Mouse (Mus musculus): ENCODE results near the gene Pde12. TPM values are rescaled to one million over a fixed set of nuclear protein-coding genes. Genes with fewer than 3 reads are reported as not detected.

Pde12 gene
- polyA plus RNA-seq, 1 experiment from 2014 or later = 8.4 TPM

- Histone ChIP-seq H3K9ac (peak overlapping the region; percentile 97), H3K9me3 (replicated peaks) (no peaks in the 10 kb centered on the region), H3K4me1 (replicated peaks) (peaks cover 49% of the 10 kb centered on the region), H3K36me3 (peaks cover 3% of the 10 kb centered on the region), H3K4me3 (replicated peaks) (peak overlapping the region; percentile 93), H3K27ac (no peak overlapping the region), H3K4me2 (peak overlapping the region; percentile 86), H3K27me3 (no peaks in the 10 kb centered on the region)
- 54% methylated on average over 2 of the region's 2 CpGs for WGBS (ENCODE audit: insufficient replicate concordance)
- DNase-seq = no peak
- ATAC-seq (ENCODE audit: low read depth) = no peak
Measured at GRCm38 (mm10) chr14:26639961-26640360, 29.7 kb downstream of the Pde12 start.

GRCm38 (mm10) chr14:26639251-26639650 is 30.4 kb downstream of the Pde12 start:
- Histone ChIP-seq H3K27me3 (no peaks in the 10 kb centered on the region), H3K9ac (peak overlapping the region; percentile 97), H3K27ac (peak overlapping the region; percentile 35; the same call in 1 of the 2 replicates), H3K4me3 (replicated peaks) (peak overlapping the region; percentile 93), H3K4me2 (peak overlapping the region; percentile 86), H3K4me1 (replicated peaks) (peaks cover 47% of the 10 kb centered on the region), H3K9me3 (replicated peaks) (no peaks in the 10 kb centered on the region), H3K36me3 (peaks cover 3% of the 10 kb centered on the region)
- 9% methylated on average over 11 of the region's 11 CpGs for WGBS (ENCODE audit: insufficient replicate concordance)
- DNase-seq (no peak), ATAC-seq (ENCODE audit: low read depth) (no peak)

- peak overlapping the region; percentile 86 for H3K4me2 ChIP-seq
- WGBS (ENCODE audit: insufficient replicate concordance) = 0% methylated on average over 16 of the region's 16 CpGs
- H3K9ac ChIP-seq = peak overlapping the region; percentile 97
- ATAC-seq (ENCODE audit: low read depth) = no peak
- peaks cover 46% of the 10 kb centered on the region for H3K4me1 ChIP-seq (replicated peaks)
- H3K27ac ChIP-seq = peak overlapping the region; percentile 96
- DNase-seq = peak; percentile 56
- H3K27me3 ChIP-seq = no peaks in the 10 kb centered on the region
- H3K9me3 ChIP-seq (replicated peaks) = no peaks in the 10 kb centered on the region
- H3K4me3 ChIP-seq (replicated peaks) = peak overlapping the region; percentile 93
- H3K36me3 ChIP-seq = peaks cover 3% of the 10 kb centered on the region
Measured at GRCm38 (mm10) chr14:26638708-26639084, 31.0 kb downstream of the Pde12 start.

DNA sequence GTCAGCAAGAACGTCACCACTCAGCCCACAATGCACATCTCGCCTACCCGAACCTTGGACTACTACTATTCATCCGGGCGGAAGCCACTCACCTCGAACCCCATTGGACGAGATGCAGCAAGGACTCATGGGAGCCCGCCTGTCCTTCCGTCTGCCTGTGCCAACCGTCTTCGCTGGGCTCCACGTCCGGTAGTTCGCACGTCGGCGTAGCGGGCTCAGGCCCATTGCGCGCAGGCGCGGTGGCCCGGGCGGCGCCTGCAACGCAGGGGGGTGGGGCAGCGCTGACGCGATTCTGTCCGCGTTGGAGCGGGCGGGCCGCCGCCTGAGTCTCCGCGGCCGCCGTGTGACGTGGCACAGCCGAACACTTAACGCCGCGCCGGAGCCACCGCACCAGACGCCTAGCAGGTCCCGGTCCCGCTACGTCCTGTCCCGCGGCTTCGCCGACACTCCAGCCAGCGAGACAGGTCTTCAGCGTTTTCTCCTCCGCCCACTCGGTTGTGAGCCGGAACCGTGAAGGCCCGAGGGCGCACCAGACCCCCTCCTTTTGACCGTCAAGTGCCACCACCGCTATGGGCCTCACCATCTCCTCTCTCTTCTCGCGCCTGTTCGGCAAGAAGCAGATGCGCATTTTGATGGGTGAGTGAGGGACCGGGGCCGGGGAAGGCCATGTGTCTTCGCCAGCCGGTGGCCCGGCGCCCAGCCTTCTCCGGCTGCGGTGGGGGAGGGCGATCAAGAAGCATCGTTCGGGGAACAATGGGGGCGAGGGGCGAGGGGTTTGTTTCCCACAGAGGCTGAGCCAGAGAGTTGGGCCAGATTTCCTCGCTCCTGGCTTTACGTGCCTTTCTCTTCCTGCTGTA is 31.6 kb downstream of the Pde12 start, which contains the start of gene Arf4:
Gene Arf4 (plus strand): TSS at position 224 of the 857 bp plus-strand sequence.
- no peaks in the 10 kb centered on the region for H3K9me3 ChIP-seq (replicated peaks)
- DNase-seq (peak; percentile 97), ATAC-seq (ENCODE audit: low read depth) (peak; percentile 98)
- no peaks in the 10 kb centered on the region for H3K27me3 ChIP-seq
- H3K36me3 ChIP-seq = peaks cover 3% of the 10 kb centered on the region
- H3K4me3 ChIP-seq (replicated peaks) = peak within 1 kb of the TSS; percentile 93
- WGBS (ENCODE audit: insufficient replicate concordance) = under 1% methylated on average over 81 of the region's 83 CpGs
- H3K4me1 ChIP-seq (replicated peaks) = peaks cover 40% of the 10 kb centered on the region
- H3K4me2 ChIP-seq = peak within 1 kb of the TSS; percentile 86
- peak within 1 kb of the TSS; percentile 97 for H3K9ac ChIP-seq
- H3K27ac ChIP-seq = peak within 1 kb of the TSS; percentile 96

DNA sequence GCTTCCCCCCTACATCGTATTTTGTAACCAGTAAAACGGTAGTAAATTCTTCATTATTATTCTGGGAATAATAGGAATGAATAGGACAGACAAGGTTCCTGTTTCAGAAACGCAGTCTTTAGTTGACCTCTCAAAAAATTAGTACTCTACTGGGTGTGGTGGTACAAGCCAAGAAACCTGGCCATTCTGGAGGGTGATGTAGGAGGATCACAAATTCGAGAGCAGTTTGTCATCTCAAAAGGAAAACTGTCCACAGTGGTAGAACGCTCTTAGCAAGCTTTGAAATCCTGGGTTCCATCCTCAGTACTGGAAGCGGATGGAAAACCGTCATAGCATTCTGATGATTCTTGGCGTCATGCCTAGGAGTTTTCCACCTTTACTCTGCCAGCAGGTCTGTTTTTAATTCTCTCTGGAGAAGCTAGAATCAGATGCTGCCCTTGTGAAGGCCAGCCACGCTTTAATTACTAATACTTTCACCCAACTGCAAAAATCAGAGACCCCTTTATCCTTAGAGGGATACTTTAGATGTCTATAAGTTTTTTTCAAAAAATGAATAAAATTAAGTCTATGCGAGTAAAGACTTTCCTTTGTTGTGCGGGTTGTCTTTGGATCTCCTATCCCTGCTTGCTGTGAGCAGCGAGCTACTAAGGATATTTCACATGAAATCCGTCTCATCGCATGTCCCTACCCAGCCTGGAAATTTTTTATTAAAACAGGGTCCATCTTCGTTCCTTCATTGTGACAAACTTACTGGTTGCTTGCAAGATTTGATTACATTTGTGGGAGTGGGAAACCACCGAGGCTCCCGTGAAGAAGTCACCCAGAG is 32.4 kb downstream of the Pde12 start:
- peak; percentile 9 for ATAC-seq (ENCODE audit: low read depth)
- H3K27ac ChIP-seq = peak overlapping the region; percentile 96
- peaks cover 7% of the 10 kb centered on the region for H3K36me3 ChIP-seq
- H3K4me2 ChIP-seq = peak overlapping the region; percentile 78
- H3K4me3 ChIP-seq (replicated peaks) = peak overlapping the region; percentile 93
- no peaks in the 10 kb centered on the region for H3K27me3 ChIP-seq
- H3K4me1 ChIP-seq (replicated peaks) = peaks cover 38% of the 10 kb centered on the region
- no peak for DNase-seq
- H3K9me3 ChIP-seq (replicated peaks) = no peaks in the 10 kb centered on the region
- WGBS (ENCODE audit: insufficient replicate concordance) = 24% methylated on average over 17 of the region's 17 CpGs
- H3K9ac ChIP-seq = peak overlapping the region; percentile 74

DNA sequence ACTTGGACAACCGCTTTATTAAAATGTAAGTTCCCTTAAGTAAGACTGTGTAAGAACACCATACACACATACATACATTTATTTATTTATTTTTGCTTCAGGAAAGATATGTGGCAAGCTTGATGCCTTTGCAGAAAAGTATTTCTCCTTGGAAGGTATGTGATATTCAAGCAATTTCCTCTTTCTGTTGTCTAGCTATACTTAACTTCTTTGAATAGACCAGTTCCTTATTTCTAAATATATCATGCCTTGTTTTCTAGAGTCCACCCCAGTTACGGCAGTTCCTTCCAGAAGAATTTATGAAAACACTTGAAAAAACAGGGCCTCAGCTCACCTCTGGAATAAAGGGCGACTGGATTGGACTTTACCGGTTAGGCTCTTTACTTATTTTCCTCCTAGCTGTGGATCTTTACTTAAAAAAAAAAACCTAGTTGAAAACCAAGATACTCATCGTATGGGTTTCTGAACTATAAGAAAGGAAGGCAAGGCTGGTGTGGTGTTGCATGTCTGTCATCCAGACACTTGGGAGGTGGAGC is 43.0 kb downstream of the Pde12 start:
- H3K9me3 ChIP-seq (replicated peaks) = no peaks in the 10 kb centered on the region
- 68% methylated on average over 5 of the region's 5 CpGs for WGBS (ENCODE audit: insufficient replicate concordance)
- H3K9ac ChIP-seq = no peak overlapping the region
- DNase-seq = no peak
- H3K27me3 ChIP-seq = no peaks in the 10 kb centered on the region
- H3K27ac ChIP-seq = no peak overlapping the region
- no peak overlapping the region for H3K4me2 ChIP-seq
- H3K4me1 ChIP-seq (replicated peaks) = no peaks in the 10 kb centered on the region
- no peak overlapping the region for H3K4me3 ChIP-seq (replicated peaks)
- H3K36me3 ChIP-seq = peaks cover 57% of the 10 kb centered on the region
- no peak for ATAC-seq (ENCODE audit: low read depth)

DNA sequence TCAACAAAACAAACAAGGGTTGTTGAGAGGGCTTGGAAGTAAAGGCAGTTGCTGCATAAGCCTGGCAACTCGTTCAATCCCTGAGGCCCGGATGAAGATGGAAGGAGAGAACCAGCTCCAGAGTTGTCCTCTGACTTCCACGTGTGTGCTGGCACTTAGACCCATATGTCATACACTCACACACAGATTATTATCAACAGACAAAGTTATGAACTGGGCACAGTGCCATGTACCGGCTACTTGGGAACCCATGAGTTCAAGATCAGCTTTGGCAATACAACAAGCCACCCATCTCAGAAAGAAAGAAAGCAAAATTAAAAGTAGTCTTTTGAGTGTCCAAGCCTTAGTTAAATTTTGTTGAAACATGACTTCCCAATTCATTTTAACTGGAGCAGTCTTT is 44.4 kb downstream of the Pde12 start:
- Histone ChIP-seq H3K9ac (no peak overlapping the region), H3K4me1 (replicated peaks) (no peaks in the 10 kb centered on the region), H3K4me3 (replicated peaks) (no peak overlapping the region), H3K27me3 (no peaks in the 10 kb centered on the region), H3K27ac (no peak overlapping the region), H3K36me3 (peaks cover 66% of the 10 kb centered on the region), H3K4me2 (no peak overlapping the region), H3K9me3 (replicated peaks) (no peaks in the 10 kb centered on the region)
- DNase-seq (no peak), ATAC-seq (ENCODE audit: low read depth) (no peak)
- 73% methylated on average over 4 of the region's 4 CpGs for WGBS (ENCODE audit: insufficient replicate concordance)

GRCm38 (mm10) chr14:26610689-26611088 is 59.0 kb downstream of the Pde12 start:
- H3K27ac ChIP-seq = no peak overlapping the region
- DNase-seq (no peak), ATAC-seq (ENCODE audit: low read depth) (no peak)
- no peaks in the 10 kb centered on the region for H3K9me3 ChIP-seq (replicated peaks)
- peaks cover 50% of the 10 kb centered on the region for H3K36me3 ChIP-seq
- no peak overlapping the region for H3K4me2 ChIP-seq
- H3K4me3 ChIP-seq (replicated peaks) = no peak overlapping the region
- H3K4me1 ChIP-seq (replicated peaks) = 0 out of 2 replicates have a peak, but pooled peaks cover 2% of the 10 kb centered on the region
- H3K27me3 ChIP-seq = no peaks in the 10 kb centered on the region
- 60% methylated on average over 4 of the region's 4 CpGs for WGBS (ENCODE audit: insufficient replicate concordance)
- no peak overlapping the region for H3K9ac ChIP-seq

Small RNAs within 50 kb of the gene (microRNA-seq; reads per million reads assigned to microRNA genes)
- gene Mir7672 = not detected

Other genes starting within 250 kb of the Pde12 start
- 10.2 and 12.1 TPM in 2 replicates for gene Slmap, start 135.0 kb downstream of the Pde12 start, polyA plus RNA-seq (2015; fragmentation: Nextera tagmentation; extraction: Ambion mirVana)
- gene Dennd6a, start 96.0 kb downstream of the Pde12 start, polyA plus RNA-seq (2015; fragmentation: Nextera tagmentation; extraction: Ambion mirVana) = 12.4 and 14.4 TPM in 2 replicates
- 160 and 203 TPM in 2 replicates for gene Arf4, start 31.8 kb downstream of the Pde12 start, polyA plus RNA-seq (2015; fragmentation: Nextera tagmentation; extraction: Ambion mirVana)
- gene Dnah12, start 23.4 kb upstream of the Pde12 start, polyA plus RNA-seq (2015; fragmentation: Nextera tagmentation; extraction: Ambion mirVana) = 0.02 TPM in 2 replicates
- gene Asb14, start 224.7 kb upstream of the Pde12 start, polyA plus RNA-seq (2015; fragmentation: Nextera tagmentation; extraction: Ambion mirVana) = not detected in 2 replicates